Mouse (Mus musculus): ENCODE results near the gene Zfp827. TPM values are rescaled to one million over a fixed set of nuclear protein-coding genes. Genes with fewer than 3 reads are reported as not detected.

Zfp827 gene
- polyA plus RNA-seq, 1 experiment from 2014 or later: 16.8 TPM

DNA sequence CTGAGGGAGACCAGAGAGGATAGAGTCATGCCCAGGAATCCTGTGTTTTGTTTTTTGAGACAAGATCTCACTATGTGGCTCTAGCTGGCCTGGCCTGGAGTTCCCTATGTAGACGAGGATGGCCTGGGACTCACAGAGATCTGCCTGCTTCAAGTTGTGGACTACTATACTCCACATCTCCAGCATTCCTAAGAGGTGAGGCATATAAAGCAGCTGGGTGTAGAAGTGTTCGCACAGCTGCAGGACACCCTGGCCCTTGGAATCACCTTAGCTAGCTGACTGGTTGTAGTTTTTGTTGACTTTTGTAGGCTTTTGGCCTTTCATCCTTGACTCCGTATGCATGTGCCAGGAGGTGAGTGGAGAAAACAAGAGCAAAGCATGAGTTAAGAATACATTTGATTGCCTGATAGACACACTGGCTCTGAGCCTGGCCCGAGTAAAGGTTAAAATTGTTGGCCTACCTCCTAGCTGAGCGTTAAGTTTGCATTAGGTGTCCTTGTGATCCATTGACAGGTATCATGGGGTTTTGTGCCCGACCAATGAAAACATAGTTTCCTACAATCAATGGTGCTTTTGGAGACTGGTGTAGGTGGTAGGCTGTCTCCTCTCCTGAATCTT lies 20.3 kb downstream of the Zfp827 start:
- no peak overlapping the region for H3K9ac ChIP-seq (replicated peaks; ENCODE audit: low read depth, low read length)
- no peak overlapping the region for H3K4me2 ChIP-seq (ENCODE audit: low read depth, low read length)
- WGBS: 94% methylated on average over 6 of the region's 6 CpGs
- H3K4me1 ChIP-seq (ENCODE audit: control insufficient read depth, insufficient read depth, low read length): no peaks in the 10 kb centered on the region
- no peak overlapping the region for H3K4me3 ChIP-seq (ENCODE audit: low read depth, low read length)
- no peaks in the 10 kb centered on the region for H3K9me3 ChIP-seq (ENCODE audit: control insufficient read depth, low read length)
- H3K27ac ChIP-seq (ENCODE audit: low read depth, low read length): no peak overlapping the region
- ATAC-seq (ENCODE audit: low read depth): no peak
- no peaks in the 10 kb centered on the region; the same call in 1 of the 2 replicates for H3K36me3 ChIP-seq (ENCODE audit: control insufficient read depth, insufficient read depth, low read length)
- H3K27me3 ChIP-seq (ENCODE audit: control insufficient read depth, insufficient read depth, low read length): no peaks in the 10 kb centered on the region

GRCm38 (mm10) chr8:79054222-79054621 lies 26.0 kb downstream of the Zfp827 start:
- no peaks in the 10 kb centered on the region for H3K36me3 ChIP-seq (ENCODE audit: control insufficient read depth, insufficient read depth, low read length)
- 93% methylated on average over 6 of the region's 6 CpGs for WGBS
- H3K4me3 ChIP-seq (ENCODE audit: low read depth, low read length): no peak overlapping the region
- H3K4me2 ChIP-seq (ENCODE audit: low read depth, low read length): no peak overlapping the region
- no peaks in the 10 kb centered on the region for H3K9me3 ChIP-seq (ENCODE audit: control insufficient read depth, low read length)
- H3K9ac ChIP-seq (replicated peaks; ENCODE audit: low read depth, low read length): no peak overlapping the region
- H3K4me1 ChIP-seq (ENCODE audit: control insufficient read depth, insufficient read depth, low read length): no peaks in the 10 kb centered on the region
- ATAC-seq (ENCODE audit: low read depth): no peak
- no peaks in the 10 kb centered on the region for H3K27me3 ChIP-seq (ENCODE audit: control insufficient read depth, insufficient read depth, low read length)
- H3K27ac ChIP-seq (ENCODE audit: low read depth, low read length): no peak overlapping the region

- H3K9me3 ChIP-seq (ENCODE audit: control insufficient read depth, low read length): no peaks in the 10 kb centered on the region
- H3K27ac ChIP-seq (ENCODE audit: low read depth, low read length): no peak overlapping the region
- no peak overlapping the region for H3K9ac ChIP-seq (replicated peaks; ENCODE audit: low read depth, low read length)
- H3K36me3 ChIP-seq (ENCODE audit: control insufficient read depth, insufficient read depth, low read length): peaks cover 15% of the 10 kb centered on the region
- WGBS: 85% methylated on average over 3 of the region's 3 CpGs
- H3K4me2 ChIP-seq (ENCODE audit: low read depth, low read length): no peak overlapping the region
- H3K4me1 ChIP-seq (ENCODE audit: control insufficient read depth, insufficient read depth, low read length): no peaks in the 10 kb centered on the region
- ATAC-seq (ENCODE audit: low read depth): no peak
- H3K4me3 ChIP-seq (ENCODE audit: low read depth, low read length): no peak overlapping the region
- H3K27me3 ChIP-seq (ENCODE audit: control insufficient read depth, insufficient read depth, low read length): no peaks in the 10 kb centered on the region
Measured at GRCm38 (mm10) chr8:79057179-79057578, 28.9 kb downstream of the Zfp827 start.

DNA sequence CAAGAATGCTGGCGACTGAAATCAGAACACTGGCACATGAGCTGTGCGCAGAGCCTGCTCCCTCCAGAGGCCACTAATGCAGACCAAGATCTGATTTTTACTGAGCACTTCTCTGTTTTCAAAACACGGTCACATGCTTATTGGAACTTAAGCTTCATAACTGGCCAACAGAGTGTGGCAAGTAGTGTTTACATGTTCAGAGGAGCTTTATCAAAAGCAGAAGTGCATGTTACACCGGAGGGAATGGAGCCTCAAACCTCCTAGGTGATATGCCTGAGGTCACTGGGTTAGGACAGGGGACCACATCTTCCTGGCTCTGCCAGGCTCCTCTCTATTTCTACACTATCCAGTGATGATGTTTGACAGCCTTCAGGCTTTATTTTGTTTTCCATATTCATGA lies 31.1 kb downstream of the Zfp827 start:
- no peak for ATAC-seq (ENCODE audit: low read depth)
- peaks cover 18% of the 10 kb centered on the region for H3K36me3 ChIP-seq (ENCODE audit: control insufficient read depth, insufficient read depth, low read length)
- 88% methylated on average over 4 of the region's 4 CpGs for WGBS

DNA sequence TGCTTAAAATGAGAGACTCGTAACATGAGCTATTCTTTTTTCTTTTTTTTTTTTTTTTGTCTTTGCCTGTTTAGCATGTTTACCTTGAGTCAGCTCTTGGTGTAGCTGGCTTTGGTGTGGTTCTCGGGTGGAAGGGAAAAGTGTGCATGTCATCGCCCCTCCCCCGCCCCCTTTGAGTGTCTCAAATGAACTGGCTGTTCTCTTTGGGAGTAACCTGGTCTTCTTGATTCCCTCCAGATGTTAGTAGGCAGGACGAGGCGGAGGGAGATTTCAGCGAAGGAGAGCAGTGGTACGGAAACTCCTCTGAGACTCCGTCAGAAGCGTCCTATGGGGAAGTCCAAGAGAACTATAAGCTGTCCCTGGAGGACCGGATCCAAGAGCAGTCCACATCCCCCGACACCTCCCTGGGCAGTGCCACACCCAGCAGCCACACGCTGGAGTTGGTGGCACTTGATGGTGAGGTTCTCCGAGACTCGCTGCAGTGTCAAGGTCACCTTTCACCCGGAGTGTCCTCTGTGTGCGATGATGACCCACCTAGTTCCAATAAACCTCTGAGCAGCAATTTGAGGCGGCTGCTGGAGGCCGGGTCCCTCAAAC lies 31.9 kb downstream of the Zfp827 start:
- H3K4me1 ChIP-seq (ENCODE audit: control insufficient read depth, insufficient read depth, low read length): no peaks in the 10 kb centered on the region
- no peak for ATAC-seq (ENCODE audit: low read depth)
- peaks cover 18% of the 10 kb centered on the region for H3K36me3 ChIP-seq (ENCODE audit: control insufficient read depth, insufficient read depth, low read length)
- no peak overlapping the region for H3K4me3 ChIP-seq (ENCODE audit: low read depth, low read length)
- H3K27me3 ChIP-seq (ENCODE audit: control insufficient read depth, insufficient read depth, low read length): no peaks in the 10 kb centered on the region
- no peak overlapping the region for H3K27ac ChIP-seq (ENCODE audit: low read depth, low read length)
- H3K9me3 ChIP-seq (ENCODE audit: control insufficient read depth, low read length): no peaks in the 10 kb centered on the region
- no peak overlapping the region for H3K4me2 ChIP-seq (ENCODE audit: low read depth, low read length)
- WGBS: 87% methylated on average over 19 of the region's 19 CpGs
- H3K9ac ChIP-seq (replicated peaks; ENCODE audit: low read depth, low read length): no peak overlapping the region

More for the DNA sequence above, 31.1 kb downstream of the Zfp827 start:
- H3K9ac ChIP-seq (replicated peaks; ENCODE audit: low read depth, low read length): no peak overlapping the region
- H3K4me3 ChIP-seq (ENCODE audit: low read depth, low read length): no peak overlapping the region
- H3K4me2 ChIP-seq (ENCODE audit: low read depth, low read length): no peak overlapping the region
- H3K27ac ChIP-seq (ENCODE audit: low read depth, low read length): no peak overlapping the region
- H3K9me3 ChIP-seq (ENCODE audit: control insufficient read depth, low read length): no peaks in the 10 kb centered on the region
- no peaks in the 10 kb centered on the region for H3K27me3 ChIP-seq (ENCODE audit: control insufficient read depth, insufficient read depth, low read length)
- no peaks in the 10 kb centered on the region for H3K4me1 ChIP-seq (ENCODE audit: control insufficient read depth, insufficient read depth, low read length)

- H3K4me3 ChIP-seq (ENCODE audit: low read depth, low read length): no peak overlapping the region
- H3K9me3 ChIP-seq (ENCODE audit: control insufficient read depth, low read length): no peaks in the 10 kb centered on the region
- H3K4me2 ChIP-seq (ENCODE audit: low read depth, low read length): no peak overlapping the region
- no peak overlapping the region for H3K27ac ChIP-seq (ENCODE audit: low read depth, low read length)
- WGBS: 91% methylated on average over 2 of the region's 2 CpGs
- H3K27me3 ChIP-seq (ENCODE audit: control insufficient read depth, insufficient read depth, low read length): no peaks in the 10 kb centered on the region
- H3K36me3 ChIP-seq (ENCODE audit: control insufficient read depth, insufficient read depth, low read length): peaks cover 21% of the 10 kb centered on the region
- H3K4me1 ChIP-seq (ENCODE audit: control insufficient read depth, insufficient read depth, low read length): no peaks in the 10 kb centered on the region
- no peak for ATAC-seq (ENCODE audit: low read depth)
- no peak overlapping the region for H3K9ac ChIP-seq (replicated peaks; ENCODE audit: low read depth, low read length)
Measured at GRCm38 (mm10) chr8:79065924-79066323, 37.7 kb downstream of the Zfp827 start.

- no peak overlapping the region for H3K4me3 ChIP-seq (ENCODE audit: low read depth, low read length)
- H3K4me1 ChIP-seq (ENCODE audit: control insufficient read depth, insufficient read depth, low read length): no peaks in the 10 kb centered on the region
- H3K4me2 ChIP-seq (ENCODE audit: low read depth, low read length): no peak overlapping the region
- WGBS: 76% methylated on average over 3 of the region's 3 CpGs
- no peak for ATAC-seq (ENCODE audit: low read depth)
- no peak overlapping the region for H3K27ac ChIP-seq (ENCODE audit: low read depth, low read length)
- no peak overlapping the region for H3K9ac ChIP-seq (replicated peaks; ENCODE audit: low read depth, low read length)
- no peaks in the 10 kb centered on the region for H3K9me3 ChIP-seq (ENCODE audit: control insufficient read depth, low read length)
- H3K36me3 ChIP-seq (ENCODE audit: control insufficient read depth, insufficient read depth, low read length): peaks cover 16% of the 10 kb centered on the region
- no peaks in the 10 kb centered on the region for H3K27me3 ChIP-seq (ENCODE audit: control insufficient read depth, insufficient read depth, low read length)
Measured at GRCm38 (mm10) chr8:79067812-79068630, 39.8 kb downstream of the Zfp827 start.

GRCm38 (mm10) chr8:79073311-79073710 lies 45.1 kb downstream of the Zfp827 start:
- Histone ChIP-seq H3K9me3 (ENCODE audit: control insufficient read depth, low read length) (no peaks in the 10 kb centered on the region), H3K4me3 (ENCODE audit: low read depth, low read length) (no peak overlapping the region), H3K36me3 (ENCODE audit: control insufficient read depth, insufficient read depth, low read length) (peaks cover 20% of the 10 kb centered on the region), H3K27ac (ENCODE audit: low read depth, low read length) (no peak overlapping the region), H3K9ac (replicated peaks; ENCODE audit: low read depth, low read length) (no peak overlapping the region), H3K27me3 (ENCODE audit: control insufficient read depth, insufficient read depth, low read length) (no peaks in the 10 kb centered on the region), H3K4me1 (ENCODE audit: control insufficient read depth, insufficient read depth, low read length) (peaks cover 10% of the 10 kb centered on the region), H3K4me2 (ENCODE audit: low read depth, low read length) (no peak overlapping the region)
- ATAC-seq (ENCODE audit: low read depth): no peak
- WGBS: 59% methylated on average over 3 of the region's 3 CpGs

DNA sequence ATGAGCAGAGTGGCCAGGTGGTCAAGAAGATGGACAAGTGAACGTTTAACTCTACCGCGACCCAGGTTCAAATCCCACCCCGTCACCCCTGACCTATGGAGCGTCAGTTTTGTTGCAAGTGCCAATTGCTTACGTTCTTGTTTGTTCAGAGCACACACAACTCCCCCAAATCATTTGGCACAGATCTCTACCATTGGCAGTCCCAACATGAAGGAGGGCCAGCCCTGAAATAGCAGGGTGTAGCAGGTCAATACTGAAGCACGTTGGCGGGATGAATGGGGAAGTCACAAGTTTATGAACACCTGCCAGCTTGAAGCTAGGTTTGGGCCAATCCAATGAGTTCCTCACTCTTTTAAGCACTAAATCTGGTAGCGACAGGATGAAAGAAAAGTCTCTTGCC lies 46.7 kb downstream of the Zfp827 start:
- no peaks in the 10 kb centered on the region for H3K27me3 ChIP-seq (ENCODE audit: control insufficient read depth, insufficient read depth, low read length)
- H3K4me2 ChIP-seq (ENCODE audit: low read depth, low read length): no peak overlapping the region
- no peaks in the 10 kb centered on the region for H3K9me3 ChIP-seq (ENCODE audit: control insufficient read depth, low read length)
- H3K9ac ChIP-seq (replicated peaks; ENCODE audit: low read depth, low read length): no peak overlapping the region
- peaks cover 25% of the 10 kb centered on the region for H3K4me1 ChIP-seq (ENCODE audit: control insufficient read depth, insufficient read depth, low read length)
- no peak overlapping the region for H3K4me3 ChIP-seq (ENCODE audit: low read depth, low read length)
- ATAC-seq (ENCODE audit: low read depth): no peak
- H3K36me3 ChIP-seq (ENCODE audit: control insufficient read depth, insufficient read depth, low read length): peaks cover 20% of the 10 kb centered on the region
- WGBS: 82% methylated on average over 9 of the region's 9 CpGs
- no peak overlapping the region for H3K27ac ChIP-seq (ENCODE audit: low read depth, low read length)

Data from neural tube, embryonic 14.5 days (tissue).